Mouse (Mus musculus): ENCODE measurements around the gene Osbpl11. TPM values are rescaled to one million over a fixed set of nuclear protein-coding genes. Genes with fewer than 3 reads are reported as not detected.

Gene Osbpl11
- polyA plus RNA-seq, 1 experiment from 2014 or later: 15.8 TPM

DNA sequence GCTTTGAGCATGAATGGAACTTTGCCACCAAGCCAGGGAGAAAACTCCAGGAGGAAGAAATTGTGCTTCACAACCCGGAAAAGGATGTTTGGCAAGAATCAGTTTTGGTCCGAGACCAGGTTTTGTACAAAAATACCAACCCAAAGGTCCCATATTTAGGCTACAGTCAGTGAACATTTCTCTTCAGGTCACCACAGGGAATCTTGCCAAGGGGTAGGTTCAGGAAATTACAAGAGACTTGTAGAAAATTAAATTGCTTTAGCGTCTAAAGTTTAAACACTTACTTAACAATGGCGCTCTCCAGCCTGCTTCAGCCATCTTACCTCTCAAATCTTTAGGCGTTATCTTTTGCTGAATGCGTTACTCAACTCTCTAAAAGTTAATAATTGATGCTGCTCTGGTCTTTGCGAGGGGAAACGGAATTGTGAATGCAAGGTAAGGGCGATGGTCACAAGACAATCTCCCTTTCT lies 65.8 kb downstream of the Osbpl11 start:
- 16% methylated on average over 9 of the region's 9 CpGs for WGBS
- no peaks in the 10 kb centered on the region for H3K9me3 ChIP-seq (ENCODE audit: low read length)
- ATAC-seq (ENCODE audit: low FRiP score, low TSS enrichment): no peak
- peak overlapping the region; percentile 67 for H3K4me2 ChIP-seq (replicated peaks; ENCODE audit: low read depth, low read length)
- no peaks in the 10 kb centered on the region for H3K27me3 ChIP-seq (ENCODE audit: insufficient read depth, low read length)
- H3K36me3 ChIP-seq (ENCODE audit: insufficient read depth, low read length): 0 out of 2 replicates have a peak, but pooled peaks cover 3% of the 10 kb centered on the region
- peaks cover 14% of the 10 kb centered on the region; the same call in 1 of the 2 replicates for H3K4me1 ChIP-seq (ENCODE audit: insufficient read depth, low read length)
- H3K27ac ChIP-seq (ENCODE audit: low read length): peak overlapping the region; percentile 87
- H3K9ac ChIP-seq (replicated peaks; ENCODE audit: low read length): peak overlapping the region; percentile 96
- H3K4me3 ChIP-seq (ENCODE audit: low read length): peak overlapping the region; percentile 98

DNA sequence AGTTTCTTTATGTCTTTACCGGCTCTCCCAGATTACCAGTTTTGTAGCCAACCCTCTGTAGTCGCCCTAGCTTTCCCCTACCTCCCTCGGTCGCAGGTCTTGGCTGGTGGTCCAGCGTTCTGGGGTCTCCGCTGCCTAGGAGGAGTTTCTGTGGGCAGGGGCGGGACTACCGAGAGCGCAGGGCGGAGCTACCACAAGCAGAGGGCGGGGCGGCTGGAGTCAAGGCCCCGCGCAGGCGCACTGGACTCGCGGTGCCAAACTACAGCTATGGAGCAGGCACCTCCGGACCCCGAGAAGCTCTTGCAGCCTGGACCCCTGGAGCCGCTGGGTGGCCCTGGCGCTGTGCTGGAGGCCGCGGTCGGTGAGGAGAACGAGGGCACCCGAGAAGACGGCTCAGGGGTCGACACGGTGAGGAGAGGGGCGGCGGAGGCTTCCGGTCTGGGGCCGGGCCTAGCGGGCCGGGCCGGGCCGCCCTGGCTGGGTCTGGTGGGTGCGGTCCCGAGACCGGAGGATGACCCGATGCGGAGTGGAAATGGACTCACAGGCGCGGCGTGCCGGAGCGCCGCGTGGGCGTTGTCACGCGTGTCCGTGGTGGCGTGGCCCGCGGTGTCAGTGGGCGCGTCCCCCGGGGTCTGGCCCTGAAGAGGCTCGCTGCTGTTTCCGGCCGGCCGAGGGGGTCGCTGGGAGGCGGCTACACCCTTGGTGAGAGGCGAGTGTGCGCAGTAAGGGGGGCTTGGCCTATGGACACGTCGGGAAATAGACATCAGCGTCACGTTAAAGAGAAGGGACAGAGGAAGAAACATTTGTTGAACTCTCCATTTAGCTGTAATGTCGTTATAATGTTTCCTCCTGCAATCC lies 66.6 kb downstream of the Osbpl11 start, which contains the start of gene Snx4:
Snx4 (plus strand) TSS at position 249 of the 858 bp plus-strand sequence.
- Histone ChIP-seq H3K27ac (ENCODE audit: low read length) (peak within 1 kb of the TSS; percentile 87), H3K4me1 (ENCODE audit: insufficient read depth, low read length) (peaks cover 14% of the 10 kb centered on the region; the same call in 1 of the 2 replicates), H3K4me3 (ENCODE audit: low read length) (peak within 1 kb of the TSS; percentile 98), H3K36me3 (ENCODE audit: insufficient read depth, low read length) (no peaks in the 10 kb centered on the region), H3K27me3 (ENCODE audit: insufficient read depth, low read length) (no peaks in the 10 kb centered on the region), H3K9me3 (ENCODE audit: low read length) (no peaks in the 10 kb centered on the region), H3K4me2 (replicated peaks; ENCODE audit: low read depth, low read length) (peak within 1 kb of the TSS; percentile 82), H3K9ac (replicated peaks; ENCODE audit: low read length) (peak within 1 kb of the TSS; percentile 96)
- ATAC-seq (ENCODE audit: low FRiP score, low TSS enrichment): peak; percentile 93
- WGBS: 0% methylated on average over 71 of the region's 72 CpGs

DNA sequence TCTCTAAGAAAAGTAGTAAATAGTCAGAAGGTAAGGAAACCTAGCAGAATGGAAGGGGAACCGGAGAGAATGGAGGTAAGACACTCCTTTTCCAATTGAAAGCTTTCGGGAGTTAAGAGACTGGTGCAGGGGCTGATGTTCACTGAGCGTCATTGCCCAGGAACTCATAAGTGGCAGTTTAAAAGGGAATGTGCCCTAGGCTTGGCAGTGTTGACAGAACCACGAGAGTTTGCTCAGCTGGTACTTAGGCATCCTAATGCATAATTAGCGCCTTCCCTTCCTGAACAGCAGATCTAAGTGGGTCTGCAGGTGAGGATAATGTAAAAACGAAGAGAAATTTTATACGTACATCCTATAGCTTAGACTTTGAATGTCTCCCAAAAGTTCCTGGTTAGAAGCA lies 70.7 kb downstream of the Osbpl11 start:
- no peaks in the 10 kb centered on the region for H3K27me3 ChIP-seq (ENCODE audit: insufficient read depth, low read length)
- WGBS: 84% methylated on average over 7 of the region's 7 CpGs
- no peaks in the 10 kb centered on the region for H3K9me3 ChIP-seq (ENCODE audit: low read length)
- H3K4me1 ChIP-seq (ENCODE audit: insufficient read depth, low read length): peaks cover 12% of the 10 kb centered on the region; the same call in 1 of the 2 replicates
- H3K27ac ChIP-seq (ENCODE audit: low read length): no peak overlapping the region
- H3K9ac ChIP-seq (replicated peaks; ENCODE audit: low read length): no peak overlapping the region
- H3K4me2 ChIP-seq (replicated peaks; ENCODE audit: low read depth, low read length): no peak overlapping the region
- no peak for ATAC-seq (ENCODE audit: low FRiP score, low TSS enrichment)
- no peak overlapping the region for H3K4me3 ChIP-seq (ENCODE audit: low read length)
- no peaks in the 10 kb centered on the region for H3K36me3 ChIP-seq (ENCODE audit: insufficient read depth, low read length)

DNA sequence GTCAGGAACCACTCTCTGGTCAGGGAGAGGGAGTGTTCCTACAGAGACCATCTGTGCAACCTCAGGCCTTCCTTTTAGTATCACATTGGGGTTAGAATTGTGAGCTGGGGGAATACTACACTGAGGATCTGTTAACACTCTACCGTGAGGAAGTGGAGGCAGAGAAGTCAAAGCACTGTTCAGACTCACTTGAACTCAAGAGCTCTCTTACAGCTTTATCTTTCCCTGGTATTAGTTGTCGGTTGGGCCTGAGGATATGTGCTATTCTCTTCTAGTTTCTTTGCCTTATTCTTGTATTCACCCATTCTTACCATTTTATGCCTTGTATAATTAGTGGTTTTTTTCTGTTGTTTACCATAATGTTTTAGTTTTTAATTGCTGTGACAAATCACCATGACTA lies 73.7 kb downstream of the Osbpl11 start:
- Histone ChIP-seq H3K27ac (ENCODE audit: low read length) (no peak overlapping the region), H3K9ac (replicated peaks; ENCODE audit: low read length) (no peak overlapping the region), H3K4me2 (replicated peaks; ENCODE audit: low read depth, low read length) (no peak overlapping the region), H3K9me3 (ENCODE audit: low read length) (no peaks in the 10 kb centered on the region), H3K4me1 (ENCODE audit: insufficient read depth, low read length) (0 out of 2 replicates have a peak, but pooled peaks cover 9% of the 10 kb centered on the region), H3K36me3 (ENCODE audit: insufficient read depth, low read length) (no peaks in the 10 kb centered on the region), H3K27me3 (ENCODE audit: insufficient read depth, low read length) (no peaks in the 10 kb centered on the region), H3K4me3 (ENCODE audit: low read length) (no peak overlapping the region)
- WGBS: 88% methylated on average over 2 of the region's 2 CpGs
- ATAC-seq (ENCODE audit: low FRiP score, low TSS enrichment): no peak

DNA sequence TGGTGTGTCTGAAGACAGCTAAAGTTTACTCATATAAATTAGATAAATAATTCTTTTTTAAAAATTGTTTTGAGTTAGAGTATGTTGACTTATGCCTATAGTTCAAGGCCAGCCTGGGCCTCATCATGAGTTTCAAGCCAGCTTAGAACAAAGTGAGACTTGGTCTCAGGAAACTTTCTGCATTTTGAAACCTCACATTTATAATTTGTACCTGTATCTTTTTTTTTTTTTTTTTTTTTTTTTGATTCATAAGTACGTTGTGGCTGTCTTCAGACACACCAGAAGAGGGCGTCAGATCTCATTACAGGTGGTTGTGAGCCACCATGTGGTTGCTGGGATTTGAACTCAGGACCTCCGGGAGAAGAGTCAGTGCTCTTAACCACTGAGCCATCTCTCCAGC lies 75.0 kb downstream of the Osbpl11 start:
- Histone ChIP-seq H3K27me3 (ENCODE audit: insufficient read depth, low read length) (no peaks in the 10 kb centered on the region), H3K36me3 (ENCODE audit: insufficient read depth, low read length) (peaks cover 5% of the 10 kb centered on the region), H3K9me3 (ENCODE audit: low read length) (no peaks in the 10 kb centered on the region), H3K9ac (replicated peaks; ENCODE audit: low read length) (no peak overlapping the region), H3K4me3 (ENCODE audit: low read length) (no peak overlapping the region), H3K27ac (ENCODE audit: low read length) (no peak overlapping the region), H3K4me2 (replicated peaks; ENCODE audit: low read depth, low read length) (no peak overlapping the region), H3K4me1 (ENCODE audit: insufficient read depth, low read length) (0 out of 2 replicates have a peak, but pooled peaks cover 9% of the 10 kb centered on the region)
- no peak for ATAC-seq (ENCODE audit: low FRiP score, low TSS enrichment)
- 91% methylated on average over 3 of the region's 3 CpGs for WGBS

DNA sequence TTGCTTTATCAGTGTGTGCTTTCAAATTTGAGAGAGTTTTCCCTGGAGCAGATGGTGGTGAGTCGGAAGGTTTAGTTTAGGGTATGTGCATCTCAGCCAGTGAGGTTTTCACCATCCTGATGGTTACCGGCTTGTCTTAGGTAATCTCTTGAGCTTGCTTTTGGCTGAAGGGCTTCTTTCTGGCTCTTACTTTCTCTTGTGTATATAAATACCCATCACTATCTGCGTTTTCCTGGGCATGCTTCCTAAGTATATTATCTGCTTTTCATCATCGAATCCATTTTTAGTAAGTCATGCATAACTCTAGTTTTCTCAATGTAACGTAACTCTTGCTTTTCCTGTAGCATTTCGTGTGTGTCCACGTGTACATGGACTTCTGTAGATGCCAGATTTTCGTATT lies 76.0 kb downstream of the Osbpl11 start:
- ATAC-seq (ENCODE audit: low FRiP score, low TSS enrichment): no peak
- Histone ChIP-seq H3K4me2 (replicated peaks; ENCODE audit: low read depth, low read length) (no peak overlapping the region), H3K27ac (ENCODE audit: low read length) (peak overlapping the region; percentile 43; the same call in 1 of the 2 replicates), H3K4me3 (ENCODE audit: low read length) (no peak overlapping the region), H3K27me3 (ENCODE audit: insufficient read depth, low read length) (no peaks in the 10 kb centered on the region), H3K4me1 (ENCODE audit: insufficient read depth, low read length) (0 out of 2 replicates have a peak, but pooled peaks cover 9% of the 10 kb centered on the region), H3K9me3 (ENCODE audit: low read length) (no peaks in the 10 kb centered on the region), H3K36me3 (ENCODE audit: insufficient read depth, low read length) (peaks cover 13% of the 10 kb centered on the region), H3K9ac (replicated peaks; ENCODE audit: low read length) (no peak overlapping the region)
- 81% methylated on average over 8 of the region's 8 CpGs for WGBS

DNA sequence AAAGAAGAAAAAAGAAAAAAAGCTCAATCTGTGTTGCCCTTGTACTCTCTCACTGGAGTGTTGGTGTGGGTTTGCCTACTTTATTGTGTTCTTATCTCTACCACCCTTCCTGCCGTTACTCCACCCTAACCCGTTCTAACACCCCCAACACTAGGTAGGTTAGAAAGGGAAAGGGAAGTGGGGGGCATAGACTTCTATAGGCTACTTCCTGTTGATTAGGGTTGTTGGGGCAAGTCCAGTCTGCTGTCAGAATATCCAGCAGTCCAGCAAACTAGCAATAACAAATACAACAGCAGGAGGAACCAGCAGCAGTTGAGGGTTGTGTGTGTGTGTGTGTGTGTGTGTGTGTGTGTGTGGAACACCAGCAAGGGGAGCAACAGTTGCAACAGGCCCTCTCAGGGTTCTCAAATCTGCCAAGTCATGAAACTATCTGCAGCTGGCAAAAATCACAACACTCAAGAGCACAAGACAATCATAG lies 76.8 kb downstream of the Osbpl11 start:
- Histone ChIP-seq H3K27me3 (ENCODE audit: insufficient read depth, low read length) (no peaks in the 10 kb centered on the region), H3K9ac (replicated peaks; ENCODE audit: low read length) (no peak overlapping the region), H3K4me2 (replicated peaks; ENCODE audit: low read depth, low read length) (no peak overlapping the region), H3K4me3 (ENCODE audit: low read length) (no peak overlapping the region), H3K27ac (ENCODE audit: low read length) (no peak overlapping the region; the same call in 1 of the 2 replicates), H3K36me3 (ENCODE audit: insufficient read depth, low read length) (peaks cover 13% of the 10 kb centered on the region), H3K9me3 (ENCODE audit: low read length) (no peaks in the 10 kb centered on the region), H3K4me1 (ENCODE audit: insufficient read depth, low read length) (0 out of 2 replicates have a peak, but pooled peaks cover 9% of the 10 kb centered on the region)
- peak; percentile 54 for ATAC-seq (ENCODE audit: low FRiP score, low TSS enrichment)
- WGBS: 71% methylated on average over 2 of the region's 2 CpGs

DNA sequence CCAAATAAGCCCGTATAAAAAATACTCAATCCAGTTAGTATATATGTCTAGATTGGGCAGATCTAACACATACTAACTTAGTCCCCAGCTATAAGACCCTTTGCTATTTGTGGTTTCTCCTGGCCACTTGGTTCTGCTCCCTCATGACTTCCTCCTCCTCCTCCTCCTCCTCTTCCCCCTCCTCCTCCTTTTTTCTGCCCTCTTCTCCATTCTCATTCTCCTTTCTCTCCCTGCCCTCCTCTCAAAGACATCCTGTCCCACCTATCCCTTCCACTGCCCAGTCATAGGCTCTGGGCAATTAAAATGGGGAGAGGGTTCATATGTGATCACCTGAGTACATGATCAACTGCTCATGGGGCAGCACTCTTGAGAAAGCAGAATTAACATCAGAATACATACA lies 77.2 kb downstream of the Osbpl11 start:
- Histone ChIP-seq H3K27me3 (ENCODE audit: insufficient read depth, low read length) (no peaks in the 10 kb centered on the region), H3K4me2 (replicated peaks; ENCODE audit: low read depth, low read length) (no peak overlapping the region), H3K4me1 (ENCODE audit: insufficient read depth, low read length) (0 out of 2 replicates have a peak, but pooled peaks cover 9% of the 10 kb centered on the region), H3K4me3 (ENCODE audit: low read length) (no peak overlapping the region), H3K9ac (replicated peaks; ENCODE audit: low read length) (no peak overlapping the region), H3K9me3 (ENCODE audit: low read length) (no peaks in the 10 kb centered on the region), H3K36me3 (ENCODE audit: insufficient read depth, low read length) (peaks cover 13% of the 10 kb centered on the region), H3K27ac (ENCODE audit: low read length) (no peak overlapping the region)
- ATAC-seq (ENCODE audit: low FRiP score, low TSS enrichment): no peak
- 89% methylated on average over 1 of the region's 1 CpGs for WGBS

DNA sequence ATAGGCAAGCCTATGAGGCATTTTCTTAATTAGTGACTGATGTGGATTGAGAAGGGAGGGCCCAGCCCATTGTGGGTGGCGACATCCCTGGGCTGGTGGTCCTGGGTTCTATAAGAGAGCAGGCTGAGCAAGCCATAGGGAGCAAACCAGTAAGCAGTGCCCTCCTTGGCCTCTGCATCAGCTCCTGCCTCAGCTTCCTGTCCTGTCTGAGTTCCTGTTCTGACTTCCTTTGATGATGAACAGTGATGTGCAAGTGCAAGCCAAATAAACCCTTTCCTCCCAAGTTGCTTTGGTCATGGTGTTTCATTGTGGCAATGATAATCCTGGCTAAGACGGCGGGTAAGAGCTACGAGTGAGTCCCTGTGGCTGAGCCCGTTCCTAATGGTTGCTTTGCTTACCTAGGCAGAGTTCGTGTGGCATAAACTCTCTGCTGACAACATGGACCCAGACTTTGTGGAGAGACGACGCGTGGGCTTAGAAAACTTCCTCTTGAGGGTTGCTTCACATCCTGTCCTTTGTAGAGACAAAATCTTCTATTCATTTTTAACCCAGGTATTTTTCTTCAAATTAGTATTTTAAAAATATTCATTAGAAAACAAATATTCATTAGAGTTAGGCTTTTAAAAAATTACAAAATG lies 82.9 kb downstream of the Osbpl11 start:
- Histone ChIP-seq H3K36me3 (ENCODE audit: insufficient read depth, low read length) (peaks cover 31% of the 10 kb centered on the region), H3K9ac (replicated peaks; ENCODE audit: low read length) (no peak overlapping the region), H3K27me3 (ENCODE audit: insufficient read depth, low read length) (no peaks in the 10 kb centered on the region), H3K4me3 (ENCODE audit: low read length) (no peak overlapping the region), H3K4me1 (ENCODE audit: insufficient read depth, low read length) (no peaks in the 10 kb centered on the region), H3K27ac (ENCODE audit: low read length) (no peak overlapping the region), H3K9me3 (ENCODE audit: low read length) (no peaks in the 10 kb centered on the region), H3K4me2 (replicated peaks; ENCODE audit: low read depth, low read length) (no peak overlapping the region)
- WGBS: 89% methylated on average over 9 of the region's 9 CpGs
- no peak for ATAC-seq (ENCODE audit: low FRiP score, low TSS enrichment)

Data from kidney, embryonic 16.5 days (tissue).